Mouse (Mus musculus) MEL (cell line): ENCODE measurements around the gene Acvr1. TPM values are rescaled to one million over a fixed set of nuclear protein-coding genes. Genes with fewer than 3 reads are reported as not detected.

Experiments used
- DNase-seq: peaks from one replicate; pipeline ENCODE4 v3.0.0; 2011; ENCODE audit warnings: low read depth, low spot score
- H3K27ac ChIP-seq: 2 replicates; pipeline ENCODE4 v1.5.1; 2012; ENCODE audit warnings: low read depth, mild to moderate bottlenecking, control low read depth, low read length, moderate library complexity; ENCODE audit not compliant: control insufficient read depth
- H3K27me3 ChIP-seq, 2 experiments: fragments of 150-350 bp in 1 of 2; sonication (generic) in 1 of 2; 2 replicates each; pipeline ENCODE4 v1.6.1; 2012; ENCODE audit warnings: low read length in 2 of 2, mild to moderate bottlenecking in 2 of 2, improper control_type of control experiment in 1 of 2, moderate library complexity in 1 of 2; ENCODE audit not compliant: insufficient read depth in 2 of 2, control insufficient read depth in 1 of 2
- H3K36me3 ChIP-seq, 2 experiments: 2 replicates each; pipeline ENCODE4 v1.6.1; 2012 to 2014; ENCODE audit warnings: low read length in 2 of 2, improper control_type of control experiment in 1 of 2, inconsistent platforms in 1 of 2, mild to moderate bottlenecking in 1 of 2; ENCODE audit not compliant: insufficient read depth in 2 of 2, control insufficient read depth in 1 of 2
- H3K4me1 ChIP-seq, 2 experiments: fragments of 150-350 bp in 1 of 2; sonication (generic) in 1 of 2; 2 replicates each; pipeline ENCODE4 v1.6.1; 2012; ENCODE audit warnings: low read length in 2 of 2, improper control_type of control experiment in 1 of 2, mild to moderate bottlenecking in 1 of 2; ENCODE audit not compliant: insufficient read depth in 2 of 2, control insufficient read depth in 1 of 2
- H3K4me3 ChIP-seq, 2 experiments: fragments of 150-350 bp in 1 of 2; sonication (generic) in 1 of 2; 2 replicates each; pipeline ENCODE4 v1.5.1; 2012; ENCODE audit warnings: low read depth in 2 of 2, low read length in 2 of 2, mild to moderate bottlenecking in 2 of 2, moderate library complexity in 2 of 2, control low read depth in 1 of 2, improper control_type of control experiment in 1 of 2; ENCODE audit not compliant: control insufficient read depth in 1 of 2, insufficient read depth in 1 of 2
- H3K79me2 ChIP-seq: 2 replicates; pipeline ENCODE4 v1.6.1; 2012; ENCODE audit warnings: mild to moderate bottlenecking, low read length, moderate library complexity; ENCODE audit not compliant: control insufficient read depth, poor library complexity, insufficient read depth
- H3K9ac ChIP-seq: 2 replicates; pipeline ENCODE4 v1.6.1; 2012; ENCODE audit warnings: low read depth, mild to moderate bottlenecking, control low read depth, low read length, moderate library complexity; ENCODE audit not compliant: control insufficient read depth, poor library complexity, severe bottlenecking
- H3K9me3 ChIP-seq: fragments of 150-350 bp; sonication (generic); replicated peaks from 2 replicates; pipeline ENCODE4 v1.6.1; 2012; ENCODE audit warnings: mild to moderate bottlenecking, low read length, improper control_type of control experiment, moderate library complexity; ENCODE audit not compliant: insufficient read depth
- BHLHE40 ChIP-seq: IDR thresholded peaks from 2 replicates; pipeline ENCODE4 v1.6.1; 2012; ENCODE audit warnings: low read depth, mild to moderate bottlenecking, inconsistent platforms, low read length, improper control_type of control experiment, borderline replicate concordance
- CHD2 ChIP-seq: IDR thresholded peaks from 2 replicates; pipeline ENCODE4 v1.6.1; 2011; ENCODE audit warnings: low read length, improper control_type of control experiment
- CTCF ChIP-seq, 3 experiments: IDR thresholded peaks in 2 of 3; conservative IDR thresholded peaks in 1 of 3; 2 replicates each; pipeline ENCODE4 v1.5.1; 2011 to 2012; ENCODE audit warnings: low read length in 3 of 3, low read depth in 2 of 3, mild to moderate bottlenecking in 2 of 3, improper control_type of control experiment in 1 of 3, inconsistent platforms in 1 of 3, mixed read lengths in 1 of 3, moderate library complexity in 1 of 3; ENCODE audit not compliant: control insufficient read depth in 1 of 3, insufficient read depth in 1 of 3, poor library complexity in 1 of 3, severe bottlenecking in 1 of 3
- ELF1 ChIP-seq: IDR thresholded peaks from 2 replicates; pipeline ENCODE4 v1.6.1; 2014; ENCODE audit warnings: low read depth, mild to moderate bottlenecking, inconsistent platforms, low read length, improper control_type of control experiment, moderate library complexity
- EP300 ChIP-seq, 2 experiments: IDR thresholded peaks; 2 replicates each; pipeline ENCODE4 v1.6.1; 2011; ENCODE audit warnings: improper control_type of control experiment in 2 of 2, low read length in 2 of 2, low read depth in 1 of 2, mild to moderate bottlenecking in 1 of 2
- ETS1 ChIP-seq: IDR thresholded peaks from 2 replicates; pipeline ENCODE4 v1.6.1; 2012; ENCODE audit warnings: low read depth, mild to moderate bottlenecking, inconsistent platforms, low read length, improper control_type of control experiment, moderate library complexity
- JUND ChIP-seq: IDR thresholded peaks from 2 replicates; pipeline ENCODE4 v1.6.1; 2011; ENCODE audit warnings: low read depth, mild to moderate bottlenecking, improper control_type of control experiment, low read length
- KAT2A ChIP-seq: conservative IDR thresholded peaks from 2 replicates; pipeline ENCODE4 v1.6.1; 2012; ENCODE audit warnings: low read depth, low read length, improper control_type of control experiment, inconsistent platforms
- MAFK ChIP-seq: IDR thresholded peaks from 2 replicates; pipeline ENCODE4 v1.6.1; 2011; ENCODE audit warnings: low read depth, mild to moderate bottlenecking, low read length, improper control_type of control experiment, borderline replicate concordance
- MEF2A ChIP-seq: IDR thresholded peaks from 2 replicates; pipeline ENCODE4 v1.6.1; 2014; ENCODE audit warnings: low read depth, mild to moderate bottlenecking, inconsistent platforms, low read length, improper control_type of control experiment; ENCODE audit not compliant: poor library complexity, insufficient replicate concordance, severe bottlenecking; ENCODE audit errors: extremely low read depth
- MYB ChIP-seq: IDR thresholded peaks from 2 replicates; pipeline ENCODE4 v1.6.1; 2011; ENCODE audit warnings: mild to moderate bottlenecking, low read depth, low read length, improper control_type of control experiment
- SIN3A ChIP-seq: IDR thresholded peaks from 2 replicates; pipeline ENCODE4 v1.6.1; 2012; ENCODE audit warnings: low read length, improper control_type of control experiment, inconsistent platforms
- USF1 ChIP-seq: IDR thresholded peaks from 2 replicates; pipeline ENCODE4 v1.6.1; 2014; ENCODE audit warnings: low read depth, mild to moderate bottlenecking, inconsistent platforms, low read length, improper control_type of control experiment, moderate library complexity
- USF2 ChIP-seq, 2 experiments: IDR thresholded peaks; 2 replicates each; pipeline ENCODE4 v1.6.1; 2011 to 2012; ENCODE audit warnings: improper control_type of control experiment in 2 of 2, low read length in 2 of 2, borderline replicate concordance in 1 of 2, inconsistent platforms in 1 of 2, low read depth in 1 of 2, mild to moderate bottlenecking in 1 of 2; ENCODE audit not compliant: insufficient read depth in 1 of 2
- ZC3H11A ChIP-seq: IDR thresholded peaks from 2 replicates; pipeline ENCODE4 v1.6.1; 2012; ENCODE audit warnings: low read depth, mild to moderate bottlenecking, inconsistent platforms, low read length, improper control_type of control experiment
- ZMIZ1 ChIP-seq: IDR thresholded peaks from 2 replicates; pipeline ENCODE4 v1.6.1; 2012; ENCODE audit warnings: low read depth, mild to moderate bottlenecking, inconsistent platforms, low read length, improper control_type of control experiment, moderate library complexity
- polyA plus RNA-seq, 2 experiments: library from polyadenylated mRNA; stranded (reverse) in 1 of 2; unstranded in 1 of 2; fragments of >175 nt in 1 of 2; fragments of >200 nt in 1 of 2; gene quantifications; 2 replicates each; pipeline versions ENCODE4 v1.2.1 to v1.2.4; 2012; ENCODE audit warnings: low replicate concordance in 2 of 2, low read depth in 1 of 2; ENCODE audit not compliant: insufficient read length in 2 of 2, insufficient read depth in 1 of 2, missing spikeins in 1 of 2
- total RNA-seq: library from RNA; depleted of rRNA; stranded (reverse); fragments of 300-350 nt; gene quantifications from 2 replicates; pipeline ENCODE4 v1.2.3, GENCODE M21; 2012

Gene Acvr1
- total and polyA plus RNA-seq, 3 experiments: not detected

DNA sequence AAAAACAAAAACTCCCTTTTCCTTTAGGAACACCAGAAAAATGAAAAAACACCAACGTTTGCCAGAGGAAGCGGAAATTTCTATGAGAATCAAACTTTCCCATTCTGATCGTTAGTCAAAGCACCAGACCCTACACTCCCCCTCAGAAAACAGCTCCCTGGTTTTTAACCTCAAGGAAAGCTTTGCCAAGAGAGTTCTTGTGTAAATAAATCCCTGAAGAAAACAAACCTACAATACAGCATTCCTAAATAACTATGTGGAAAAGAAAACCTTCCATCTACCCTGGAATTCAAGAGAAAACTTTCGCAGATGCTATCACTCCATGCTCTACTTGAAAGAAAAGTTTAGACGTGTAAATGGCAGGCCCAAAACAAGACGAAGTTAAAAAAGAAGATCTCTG lies 50.0 kb downstream of the Acvr1 start:
- Histone ChIP-seq H3K79me2 (no peaks in the 10 kb centered on the region), H3K9ac (no peak overlapping the region), H3K9me3 (no peaks in the 10 kb centered on the region), H3K36me3 (no peaks in the 10 kb centered on the region), H3K27me3 (no peaks in the 10 kb centered on the region)
- TF ChIP-seq ZC3H11A (no peak), BHLHE40 (no peak), ELF1 (no peak), USF1 (no peak)
- TF ChIP-seq, all 39 proteins: peak for 0
- Histone ChIP-seq H3K4me3 (no peak overlapping the region), H3K27ac (no peak overlapping the region), H3K4me1 (no peaks in the 10 kb centered on the region)
- no peak for DNase-seq

DNA sequence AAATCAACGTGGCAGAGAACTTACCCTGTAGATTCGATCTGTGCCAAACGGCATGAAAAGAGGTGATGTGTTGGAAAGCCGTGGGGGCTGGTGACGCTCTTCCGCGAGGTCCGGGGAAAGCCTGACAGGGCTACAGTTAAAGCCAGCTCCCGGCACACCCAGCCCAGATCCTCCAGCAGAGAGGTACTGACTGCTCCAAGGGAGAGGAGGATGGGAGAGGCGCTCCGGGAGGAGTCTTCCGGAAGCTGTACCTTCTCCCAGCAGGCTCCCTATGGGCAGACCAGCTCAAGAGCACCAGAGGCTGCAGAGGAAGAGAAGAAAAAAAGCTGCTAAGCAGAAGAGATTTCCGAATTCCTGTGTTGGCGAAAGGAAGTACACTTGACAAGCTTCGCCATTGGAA lies 51.0 kb downstream of the Acvr1 start:
- Histone ChIP-seq H3K79me2 (no peaks in the 10 kb centered on the region), H3K4me3 (no peak overlapping the region), H3K36me3 (no peaks in the 10 kb centered on the region), H3K4me1 (no peaks in the 10 kb centered on the region), H3K27ac (no peak overlapping the region), H3K9ac (no peak overlapping the region), H3K9me3 (no peaks in the 10 kb centered on the region), H3K27me3 (no peaks in the 10 kb centered on the region)
- TF ChIP-seq JUND (no peak), MEF2A (no peak), MYB (no peak), ZMIZ1 (no peak), CHD2 (no peak), EP300 (IDR thresholded peaks at IDR 0.05; ENCODE audit: low read depth in 1 of 2, low read length in 2 of 2) (no peak), CTCF (IDR thresholded peaks at IDR 0.05 in 2 of 3, conservative IDR thresholded peaks at IDR 0.05 in 1 of 3; ENCODE audit: control insufficient read depth in 1 of 3, insufficient read depth in 1 of 3, low read depth in 2 of 3, low read length in 3 of 3, poor library complexity in 1 of 3, severe bottlenecking in 1 of 3) (no peak), KAT2A (no peak), SIN3A (no peak)
- no peak for DNase-seq

DNA sequence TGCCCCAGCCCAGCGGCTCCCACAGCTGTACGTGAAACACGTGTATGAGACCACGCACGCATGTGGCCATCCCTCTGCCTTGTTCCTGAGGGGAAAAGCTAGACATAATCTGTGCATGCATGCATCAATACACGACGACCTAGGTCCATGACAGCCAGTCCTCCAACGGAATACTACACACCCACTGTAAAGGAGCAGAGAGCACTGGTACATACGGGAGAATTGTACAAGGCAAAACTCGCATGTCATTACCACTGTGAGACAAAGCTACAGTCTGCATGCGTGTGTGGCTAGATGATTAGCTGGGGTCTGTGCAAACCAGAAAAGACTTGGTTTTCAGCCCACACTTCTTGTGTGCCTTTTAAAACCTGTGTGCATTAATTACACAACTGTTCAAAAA lies 52.5 kb downstream of the Acvr1 start:
- no peaks in the 10 kb centered on the region for H3K36me3 ChIP-seq
- H3K27ac ChIP-seq: no peak overlapping the region
- no peaks in the 10 kb centered on the region for H3K9me3 ChIP-seq
- no peaks in the 10 kb centered on the region for H3K27me3 ChIP-seq
- no peaks in the 10 kb centered on the region for H3K4me1 ChIP-seq
- no peak overlapping the region for H3K9ac ChIP-seq
- H3K79me2 ChIP-seq: no peaks in the 10 kb centered on the region
- TF ChIP-seq MAFK (no peak), ETS1 (no peak), EP300 (IDR thresholded peaks at IDR 0.05; ENCODE audit: low read depth in 1 of 2, low read length in 2 of 2) (no peak), MEF2A (no peak), USF2 (IDR thresholded peaks at IDR 0.05; ENCODE audit: borderline replicate concordance in 1 of 2, insufficient read depth in 1 of 2, low read depth in 1 of 2, low read length in 2 of 2) (no peak)
- no peak overlapping the region for H3K4me3 ChIP-seq
- DNase-seq: no peak
